Mouse (Mus musculus) thymus, adult 18-20 months (tissue): ENCODE data around the gene Irx3.

Experiments used
- DNase-seq, 2 experiments: peaks; one replicate each; pipeline ENCODE4 v3.0.0; 2022; ENCODE audit warnings: mixed read lengths in 2 of 2

Irx3 gene

DNA sequence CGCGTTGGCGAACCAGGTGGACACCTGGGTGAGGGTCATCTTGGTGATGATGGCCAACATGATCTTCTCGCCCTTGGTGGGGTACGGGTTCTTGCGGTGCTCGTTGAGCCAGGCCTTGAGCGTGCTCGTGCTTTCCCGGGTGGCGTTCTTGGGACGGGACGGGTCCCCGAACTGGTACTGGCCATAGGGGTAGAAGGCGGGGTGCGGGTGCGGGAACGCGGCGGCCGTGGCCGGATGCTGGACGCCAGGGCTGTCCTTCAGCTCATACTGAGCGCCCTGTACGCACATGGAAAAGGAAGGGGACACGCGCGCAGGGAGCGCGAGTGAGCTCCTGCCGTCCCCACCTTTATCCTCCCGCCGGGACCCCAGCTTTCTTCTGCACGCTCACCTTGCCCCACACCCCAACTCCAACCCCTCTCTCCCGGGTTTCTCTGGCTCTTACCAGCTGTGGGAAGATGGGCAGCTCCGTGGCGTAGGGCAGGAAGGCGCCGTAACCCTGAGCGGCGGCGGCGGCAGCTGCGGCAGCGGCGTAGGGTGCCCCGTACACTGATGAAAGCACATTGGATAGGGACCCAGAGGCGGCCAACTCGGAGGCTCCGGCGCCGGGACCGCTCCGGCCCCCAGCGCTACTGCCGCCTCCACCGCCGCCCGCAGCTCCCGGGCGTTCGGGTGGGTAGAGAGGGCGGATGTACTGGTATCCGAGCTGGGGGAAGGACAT is 1.2 kb downstream of the Irx3 start:
- DNase-seq = no peak

DNA sequence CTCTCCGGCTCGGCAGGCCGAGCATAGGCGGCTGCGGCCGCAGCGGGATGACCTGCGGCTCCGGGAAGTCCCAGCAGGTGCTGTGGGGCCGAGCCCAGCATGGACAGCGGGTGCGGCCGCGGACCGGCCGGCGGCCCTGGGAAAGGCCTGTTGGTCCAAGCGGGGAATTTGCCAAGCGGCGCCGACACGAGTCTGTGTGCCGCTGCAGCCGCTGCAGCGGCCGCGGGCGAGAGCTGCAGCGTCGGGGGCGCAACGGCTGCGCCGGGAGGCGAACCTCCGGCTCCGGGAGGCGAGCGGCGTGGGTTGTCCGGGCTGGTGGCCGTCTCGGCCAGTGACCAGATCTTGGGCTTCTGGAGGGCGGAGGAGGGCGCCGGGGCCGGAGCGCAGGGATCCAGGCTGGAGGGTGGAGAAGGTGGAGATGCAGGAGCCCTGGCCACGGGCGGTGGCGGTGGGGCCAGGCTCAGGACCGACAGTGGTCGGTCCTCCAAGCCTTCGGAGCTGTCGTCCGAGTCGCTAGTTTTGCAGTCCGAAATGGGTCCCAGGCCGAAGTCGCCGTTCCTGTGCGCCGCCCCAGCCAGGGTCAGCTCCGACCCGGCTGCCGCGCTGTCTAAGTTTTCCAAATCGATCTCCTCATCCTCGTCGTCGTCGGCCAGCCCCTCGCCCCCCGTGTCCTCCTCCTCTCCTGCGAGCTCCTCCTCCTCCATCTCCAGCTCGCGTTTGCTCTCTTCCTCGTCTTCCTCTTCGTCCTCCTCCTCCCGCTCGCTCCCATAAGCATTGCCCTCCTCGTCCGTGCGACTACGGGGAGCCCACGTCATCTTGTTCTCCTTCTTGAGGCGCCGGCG is 2.0 kb downstream of the Irx3 start:
- DNase-seq = no peak

DNA sequence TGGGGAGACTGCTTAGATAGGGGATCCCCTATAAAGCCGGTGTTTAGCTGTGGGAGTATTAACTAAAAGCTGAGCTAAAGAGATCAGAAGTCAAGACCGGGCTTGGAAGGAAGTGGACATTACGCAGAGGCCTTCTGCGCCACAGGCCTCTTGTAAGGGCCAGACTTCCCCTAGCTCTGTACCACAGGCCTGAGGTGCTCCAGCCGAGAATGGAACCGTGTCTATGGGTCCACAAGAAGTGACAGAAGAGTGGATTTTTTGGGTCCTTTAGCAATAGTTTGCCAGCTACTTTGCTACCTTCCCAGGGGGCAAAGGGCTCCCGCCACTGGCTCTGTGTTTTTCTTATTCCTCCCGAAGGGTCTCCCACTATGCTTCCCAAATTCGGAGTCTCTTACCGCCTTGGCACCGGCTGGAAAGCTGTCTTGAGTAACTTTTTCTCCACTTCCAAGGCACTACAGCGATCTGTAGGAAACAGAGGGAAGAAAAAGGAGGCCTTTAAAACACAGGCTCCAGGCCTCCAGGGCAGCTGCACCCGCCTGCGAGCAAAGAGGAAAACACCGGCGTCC is 2.8 kb downstream of the Irx3 start:
- DNase-seq = no peak

DNA sequence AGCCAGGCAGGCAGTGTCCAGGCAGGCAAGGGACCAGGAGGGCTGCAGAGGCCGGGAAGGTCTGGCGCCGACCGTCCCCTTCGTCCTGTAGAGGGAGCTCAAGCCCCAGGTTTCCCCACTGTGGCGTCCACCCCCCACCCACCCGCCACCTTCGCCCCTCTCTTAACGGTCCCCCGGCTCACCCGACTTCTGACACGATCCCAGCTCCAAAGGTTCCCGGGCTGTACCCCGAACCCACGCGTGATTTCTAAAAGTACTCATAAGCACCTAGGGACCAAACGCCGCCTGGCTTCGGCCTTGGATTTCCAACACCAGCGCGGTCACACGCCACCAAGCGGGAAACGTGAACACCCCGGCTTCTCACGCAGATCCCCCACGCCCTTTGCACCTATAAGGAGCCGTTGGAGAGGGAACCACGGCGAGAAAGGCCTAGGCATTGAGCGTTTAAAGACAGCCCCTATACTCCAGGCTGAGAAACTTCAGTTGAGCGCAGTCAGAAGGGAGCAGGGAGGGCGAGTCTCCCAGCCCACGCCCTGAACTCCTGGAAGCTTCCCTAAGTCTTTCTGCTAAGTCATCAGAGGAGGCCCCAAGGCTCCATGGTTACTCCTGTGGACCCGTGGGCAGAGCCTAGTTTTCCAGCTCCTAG is 4.1 kb downstream of the Irx3 start:
- DNase-seq = no peak

DNA sequence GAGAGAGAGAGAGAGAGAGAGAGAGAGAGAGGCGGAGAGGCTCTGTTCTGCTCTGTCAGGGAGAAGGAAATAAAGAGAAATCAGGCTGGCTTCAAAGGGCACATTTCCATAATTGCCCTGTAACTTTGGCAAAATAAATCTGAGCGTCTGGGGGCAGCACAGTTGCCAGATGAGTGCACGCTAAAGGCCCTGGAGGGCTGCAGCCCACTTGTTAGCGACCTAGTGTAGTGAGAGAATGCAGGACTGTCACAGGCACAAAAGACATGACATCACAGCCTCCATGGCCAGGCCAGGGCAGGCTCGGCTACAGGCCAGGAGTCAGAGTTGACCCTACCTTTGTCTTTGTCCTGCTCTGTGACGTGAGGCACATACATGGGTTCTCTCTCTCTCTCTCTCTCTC is 8.0 kb downstream of the Irx3 start:
- no peak for DNase-seq

DNA sequence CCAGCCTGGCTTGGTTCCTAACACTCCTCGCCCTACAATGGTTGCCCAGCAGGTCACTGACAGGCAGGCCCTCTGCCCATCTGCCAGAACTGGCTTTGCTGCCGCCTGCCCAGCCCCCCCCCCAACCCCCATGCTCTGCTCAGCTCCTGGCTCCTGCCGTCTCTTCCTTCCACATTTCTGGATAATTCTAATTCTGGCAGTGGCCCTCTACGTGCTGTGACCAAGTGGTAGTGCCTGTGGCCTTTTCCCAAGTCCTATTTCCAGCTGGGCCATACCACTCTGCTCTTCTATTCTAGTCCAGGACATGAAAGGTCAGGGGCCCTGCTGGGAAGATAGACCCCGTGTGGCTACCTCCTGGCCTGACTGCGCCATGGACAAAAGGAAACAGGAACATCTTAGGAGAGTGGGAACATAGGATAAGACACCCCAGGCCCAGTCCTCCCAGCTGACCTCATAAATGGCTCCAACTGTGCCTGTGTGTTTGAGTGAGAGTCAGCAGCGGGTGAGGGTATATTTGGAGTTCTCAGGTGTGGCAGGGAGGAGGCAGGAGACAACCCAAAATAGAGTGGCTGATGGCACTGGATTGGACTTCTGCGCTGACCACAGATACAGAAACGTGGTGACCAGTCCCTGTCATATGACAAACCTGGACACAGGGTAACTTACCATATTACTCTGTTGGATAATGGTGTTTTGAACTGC is 14.5 kb downstream of the Irx3 start:
- DNase-seq = no peak

DNA sequence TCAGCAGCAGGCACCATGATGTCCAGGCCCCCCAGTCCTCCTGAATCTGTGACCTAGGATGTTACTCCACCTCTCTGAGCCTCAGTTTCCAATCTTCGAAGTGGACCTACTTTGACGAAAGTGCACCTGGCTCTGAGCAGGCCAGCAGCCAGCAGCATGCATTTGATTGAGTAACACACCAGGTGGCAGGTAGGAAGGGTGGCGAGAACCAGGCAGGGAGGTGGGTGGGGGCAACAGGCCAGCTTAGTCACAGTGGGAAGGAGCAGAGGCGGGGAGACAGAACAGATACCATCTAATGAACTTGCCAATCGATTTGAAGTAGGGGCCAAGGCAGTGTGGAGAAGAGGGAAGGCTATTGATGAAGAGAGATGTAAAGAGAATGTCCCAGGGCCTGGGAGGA is 18.9 kb downstream of the Irx3 start:
- no peak for DNase-seq

DNA sequence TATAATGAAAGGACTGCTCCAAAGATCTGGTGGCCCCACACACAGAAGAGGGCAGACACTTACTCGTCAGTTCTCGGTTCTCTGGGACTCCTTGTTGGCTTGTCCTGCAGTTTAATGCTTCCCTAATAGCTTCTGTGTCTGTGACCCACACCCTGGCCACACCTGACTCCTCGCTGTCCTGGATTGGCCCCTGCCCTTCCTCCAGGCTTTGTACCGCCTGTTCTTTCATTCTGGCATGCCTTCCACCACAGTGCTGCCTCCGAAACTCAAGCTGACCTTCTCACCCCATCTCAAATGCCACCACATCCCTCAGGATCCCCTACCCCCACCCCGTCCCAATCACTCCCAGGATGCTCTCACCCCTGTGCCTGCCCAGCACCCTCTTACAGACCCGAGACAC is 19.7 kb downstream of the Irx3 start:
- DNase-seq = no peak

DNA sequence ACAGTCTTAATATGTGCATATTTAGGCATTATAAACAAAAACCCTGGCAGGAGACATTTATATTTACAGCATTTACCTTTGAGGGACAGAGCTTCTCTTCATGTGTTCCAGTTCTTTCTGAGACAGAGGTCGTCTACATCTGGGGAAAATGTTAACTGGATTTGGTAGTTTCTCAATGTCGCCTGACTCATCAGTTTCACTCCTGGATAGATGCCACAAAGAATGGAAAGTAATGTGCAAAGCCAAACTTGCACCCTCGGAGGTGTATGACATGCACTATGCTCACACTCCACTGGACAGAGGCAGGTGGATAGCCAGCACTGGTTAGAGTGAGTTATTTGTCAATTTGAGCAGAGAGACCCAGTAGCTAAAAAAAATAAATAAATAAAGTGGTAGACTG is 21.2 kb downstream of the Irx3 start:
- DNase-seq = no peak

DNA sequence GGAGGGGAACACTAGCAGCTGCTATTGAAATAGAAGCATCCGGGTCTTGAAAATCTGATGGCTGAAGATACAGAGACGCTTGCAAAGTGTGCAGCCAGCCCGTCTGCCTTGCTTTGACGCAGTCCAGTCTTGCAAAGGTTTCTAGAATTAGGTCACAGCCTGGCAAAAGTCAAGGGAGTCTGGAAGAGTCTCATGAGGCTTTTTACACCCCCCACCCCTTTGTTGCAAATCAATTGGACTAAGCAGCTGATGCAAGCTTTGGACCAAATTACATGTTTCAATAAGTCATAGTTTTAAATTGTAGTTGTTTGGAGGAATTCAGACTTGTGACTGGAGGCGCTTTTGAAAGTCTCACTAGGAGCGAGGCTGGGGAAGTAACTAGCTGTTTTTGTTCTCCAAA is 33.0 kb downstream of the Irx3 start:
- no peak for DNase-seq

DNA sequence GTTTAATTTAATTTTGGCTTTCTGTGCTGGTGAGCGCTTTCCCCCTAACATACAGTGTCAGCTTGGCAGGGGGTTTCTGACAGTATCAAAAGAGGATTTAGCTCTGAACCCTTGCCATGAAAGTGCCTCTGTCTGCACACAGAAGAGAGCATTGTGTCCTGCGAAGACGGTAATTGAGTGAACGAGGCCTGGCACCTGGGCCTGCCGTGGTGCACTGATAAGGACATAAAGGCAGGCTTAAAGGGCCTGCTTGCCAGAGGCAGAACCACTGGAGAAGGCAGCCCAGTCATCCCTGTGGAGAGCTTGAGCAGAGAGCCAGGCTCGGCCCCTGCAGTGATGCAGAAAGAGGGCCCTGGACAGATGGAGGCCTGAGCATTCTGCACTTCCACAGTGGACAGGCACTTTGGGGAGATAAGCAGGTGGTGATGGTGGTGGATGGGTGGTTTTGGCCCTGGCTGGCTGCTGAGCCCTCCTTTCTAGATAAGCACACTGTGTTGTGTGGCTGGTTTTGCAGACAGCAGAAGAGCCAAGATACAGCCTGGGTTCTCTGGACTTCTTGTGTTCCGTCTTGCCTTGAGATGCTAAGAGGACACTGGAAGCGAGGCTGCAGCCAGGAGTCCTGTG is 36.3 kb downstream of the Irx3 start:
- no peak for DNase-seq

DNA sequence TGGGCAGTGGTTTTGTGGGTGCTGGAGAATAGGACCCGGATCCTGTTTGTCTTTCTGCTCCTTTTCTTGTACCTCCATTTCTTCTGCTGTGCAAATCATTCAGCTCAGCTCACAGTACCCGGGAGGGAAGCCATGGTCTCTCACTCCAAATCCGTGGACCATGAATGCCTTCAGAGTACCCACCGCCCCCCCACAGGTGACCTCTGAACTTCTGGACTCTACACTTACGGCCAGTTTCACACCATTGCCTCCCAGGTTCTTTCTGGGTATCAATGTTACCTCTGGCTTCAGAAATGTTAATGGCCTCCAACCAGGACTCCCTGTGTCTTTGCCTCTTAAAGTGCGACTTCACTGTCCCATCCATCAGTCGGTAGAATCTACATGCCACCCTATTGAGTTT is 46.3 kb downstream of the Irx3 start:
- DNase-seq = no peak

DNA sequence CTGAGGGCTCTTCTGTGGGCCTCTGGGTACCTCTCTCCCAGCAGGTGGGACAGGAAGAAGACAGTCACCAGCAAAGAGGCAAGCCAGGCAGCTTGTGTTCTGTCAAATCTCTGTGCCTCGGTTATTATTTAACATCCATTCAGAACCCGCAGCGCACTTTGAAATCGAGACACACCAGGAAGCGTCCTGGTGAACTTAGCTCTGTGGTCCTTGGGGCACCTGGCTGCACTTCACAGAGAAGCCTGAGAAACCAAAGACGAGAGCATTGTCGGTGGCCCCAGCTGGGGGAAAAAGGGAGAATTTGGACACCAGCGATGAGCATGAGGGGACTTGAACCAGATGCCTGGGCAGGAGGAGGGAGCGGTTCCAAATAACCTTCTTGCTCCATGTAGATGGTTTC is 46.8 kb downstream of the Irx3 start:
- DNase-seq = no peak

DNA sequence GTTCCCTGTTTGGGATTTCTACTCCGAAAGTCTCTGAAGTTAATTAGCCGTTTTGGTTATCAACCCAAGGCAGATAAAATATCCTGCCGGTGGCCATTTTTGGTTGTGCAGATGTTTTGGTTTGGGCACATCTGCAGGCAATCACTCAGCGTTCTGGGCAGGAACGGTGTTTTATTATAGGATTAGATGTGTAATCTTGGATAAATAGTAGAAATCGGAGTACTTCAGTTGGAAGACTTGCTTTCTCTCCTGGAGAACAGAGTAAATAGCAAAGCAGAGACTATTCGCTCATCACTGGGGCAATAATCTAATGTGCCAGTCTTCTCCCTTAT is 51.1 kb downstream of the Irx3 start:
- no peak for DNase-seq

DNA sequence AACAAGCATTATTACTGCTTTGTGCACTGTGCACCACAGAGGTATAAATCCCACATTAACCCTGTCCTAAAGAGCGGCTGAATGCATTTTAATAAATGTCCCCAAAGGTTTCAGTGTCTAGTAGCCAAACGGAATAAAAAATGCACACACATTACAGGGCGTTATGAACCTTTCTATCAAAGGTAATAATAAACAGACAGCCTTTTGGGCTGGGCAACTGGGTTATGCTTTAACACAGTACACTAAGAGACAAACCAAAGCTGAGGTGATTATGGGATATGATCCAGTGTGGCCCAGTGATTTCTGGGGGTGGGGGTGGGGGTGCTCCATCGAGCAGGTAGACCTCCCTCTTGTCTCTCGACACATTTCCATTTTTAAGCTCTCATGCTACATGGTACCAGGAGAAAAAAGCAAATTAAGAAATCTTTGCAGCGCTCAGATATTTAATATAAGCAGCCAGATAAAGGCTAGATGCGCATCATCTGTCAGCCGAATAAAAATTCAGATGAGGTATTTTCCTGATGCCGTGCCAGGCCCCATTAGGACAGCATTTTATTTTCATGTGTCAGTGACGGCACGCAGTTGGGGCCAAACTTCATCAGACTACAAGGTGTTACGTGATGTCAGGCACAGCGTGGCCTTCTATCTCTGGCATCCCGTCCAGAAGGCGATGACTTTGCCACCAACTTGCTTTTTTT is 51.6 kb downstream of the Irx3 start:
- DNase-seq = no peak

DNA sequence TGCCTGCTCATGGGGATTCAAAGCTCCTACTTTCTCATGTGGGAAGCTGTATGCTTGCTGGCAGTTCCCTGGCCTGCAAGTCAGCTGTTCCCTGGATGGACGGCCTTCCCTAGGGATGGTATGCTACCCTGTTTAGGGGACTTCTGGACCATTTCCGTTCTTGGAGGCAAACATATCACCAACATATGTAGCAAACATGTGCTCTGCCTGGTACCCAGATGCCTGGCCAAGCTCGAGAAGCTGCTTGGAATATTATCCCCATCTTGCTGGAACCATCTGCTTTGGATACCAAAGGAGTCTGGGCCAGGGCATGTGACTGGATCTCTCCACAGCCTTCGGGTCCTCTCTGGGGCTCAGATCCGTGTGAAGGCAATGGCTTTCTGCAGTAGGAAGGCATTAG is 52.5 kb downstream of the Irx3 start:
- no peak for DNase-seq
